Mouse (Mus musculus) kidney, postnatal 0 days (tissue): ENCODE measurements around the gene Gm20388. TPM values are rescaled to one million over a fixed set of nuclear protein-coding genes. Genes with fewer than 3 reads are reported as not detected.

Experiments
- ATAC-seq: fragments of 200-750 bp; cut with Nextera tagmentation; replicated peaks from 2 replicates; pipeline ENCODE4 v1.8.0; 2017; ENCODE audit warnings: low read depth, moderate number of reproducible peaks, moderate TSS enrichment, moderate library complexity; ENCODE audit not compliant: low FRiP score
- DNase-seq: peaks from one replicate; pipeline ENCODE4 v3.0.0-alpha.2; 2016; ENCODE audit warnings: low spot score
- H3K27ac ChIP-seq: fragments of 300-500 bp; sonication (generic); 2 replicates; pipeline ENCODE4 v1.5.1; 2014; ENCODE audit warnings: mild to moderate bottlenecking
- H3K27me3 ChIP-seq: fragments of 300-500 bp; sonication (generic); 2 replicates; pipeline ENCODE4 v1.6.1; 2014; ENCODE audit warnings: low read length, mixed read lengths; ENCODE audit not compliant: insufficient read depth
- H3K36me3 ChIP-seq: fragments of 300-500 bp; sonication (generic); 2 replicates; pipeline ENCODE4 v1.6.1; 2014; ENCODE audit warnings: low read length, mixed read lengths; ENCODE audit not compliant: insufficient read depth
- H3K4me1 ChIP-seq: fragments of 300-500 bp; sonication (generic); replicated peaks from 2 replicates; pipeline ENCODE4 v1.6.1; 2014; ENCODE audit warnings: antibody characterized with exemption, low read length, mixed read lengths; ENCODE audit not compliant: insufficient read depth
- H3K4me2 ChIP-seq: fragments of 300-500 bp; sonication (generic); 2 replicates; pipeline ENCODE4 v1.6.1; 2014; ENCODE audit warnings: mild to moderate bottlenecking, low read length, moderate library complexity, mixed read lengths
- H3K4me3 ChIP-seq: fragments of 300-500 bp; sonication (generic); replicated peaks from 2 replicates; pipeline ENCODE4 v1.5.1; 2014; ENCODE audit warnings: low read depth, low read length
- H3K9ac ChIP-seq: fragments of 300-500 bp; sonication (generic); 2 replicates; pipeline ENCODE4 v1.6.1; 2014; ENCODE audit warnings: low read depth, low read length
- H3K9me3 ChIP-seq: fragments of 300-500 bp; sonication (generic); replicated peaks from 2 replicates; pipeline ENCODE4 v1.6.1; 2016; ENCODE audit warnings: low read length, inconsistent platforms, mixed read lengths
- CTCF ChIP-seq: IDR thresholded peaks from 2 replicates; pipeline ENCODE4 v1.5.1; 2016; ENCODE audit warnings: antibody characterized with exemption, low read depth, mild to moderate bottlenecking, moderate library complexity
- WGBS: fragments of 180-500 bp; shearing (Covaris S2); extraction: QIAGEN DNeasy Blood & Tissue Kit; methylation state at CpG from one replicate; pipeline ENCODE4 v1.1.7; 2014; 5-methylcytosine and 5-hydroxymethylcytosine counted together
- polyA plus RNA-seq: library from polyadenylated mRNA; unstranded; fragments of >200 nt; fragmentation: Nextera tagmentation; extraction: Ambion mirVana; gene quantifications from 2 replicates; pipeline ENCODE4 v1.2.1, GENCODE M21; 2015

The Gm20388 gene
- polyA plus RNA-seq, 1 experiment from 2014 or later: not detected

DNA sequence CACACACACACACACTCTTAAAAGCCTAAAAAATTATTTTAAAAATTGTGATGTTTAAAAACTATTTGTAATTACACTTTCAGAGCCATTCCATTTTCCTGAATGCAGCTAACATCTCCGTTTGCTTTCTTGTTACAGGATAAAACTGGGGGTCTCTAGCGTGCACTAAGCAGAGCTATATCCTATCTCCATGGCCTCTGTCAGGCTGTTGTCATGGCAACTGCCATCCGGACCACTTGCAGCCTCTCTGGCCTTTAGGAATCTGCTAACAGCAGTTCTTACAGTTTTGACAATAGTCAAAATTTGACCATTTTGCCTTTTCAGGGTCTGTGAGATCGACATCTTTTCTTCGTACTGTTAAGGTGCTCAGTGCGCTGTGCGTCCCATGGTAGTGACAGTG is 3010.2 kb downstream of the Gm20388 start:
- Histone ChIP-seq H3K27ac (no peak overlapping the region), H3K27me3 (no peaks in the 10 kb centered on the region), H3K4me3 (no peak overlapping the region), H3K9ac (no peak overlapping the region), H3K36me3 (peaks cover under 1% of the 10 kb centered on the region; the same call in 1 of the 2 replicates), H3K4me2 (no peak overlapping the region), H3K4me1 (peaks cover 20% of the 10 kb centered on the region), H3K9me3 (no peaks in the 10 kb centered on the region)
- no peak for TF ChIP-seq CTCF
- WGBS: 70% methylated on average over 7 of the region's 7 CpGs
- DNase-seq (no peak), ATAC-seq (no peak)

DNA sequence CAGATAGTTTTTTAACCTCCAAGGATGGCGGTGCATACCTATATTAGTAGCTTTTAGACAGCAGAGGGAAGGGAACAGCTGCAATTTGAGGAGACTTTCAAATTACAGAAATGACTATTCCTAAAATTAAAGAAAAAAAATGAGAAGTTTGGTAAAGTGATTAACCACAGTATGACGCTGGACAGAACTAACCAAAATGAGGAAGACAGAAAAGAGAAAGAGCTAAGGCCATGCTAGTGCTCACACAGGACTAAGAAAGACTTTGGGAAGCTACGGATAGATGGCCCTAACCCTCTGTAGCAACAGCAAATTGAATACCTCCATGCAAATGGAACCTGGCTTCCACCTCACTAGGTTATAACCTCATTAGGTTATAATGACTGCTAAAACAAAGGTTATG is 3012.3 kb downstream of the Gm20388 start:
- Histone ChIP-seq H3K27ac (no peak overlapping the region), H3K36me3 (no peaks in the 10 kb centered on the region), H3K9ac (no peak overlapping the region), H3K27me3 (no peaks in the 10 kb centered on the region), H3K9me3 (no peaks in the 10 kb centered on the region), H3K4me1 (peaks cover 10% of the 10 kb centered on the region; the same call in 1 of the 2 replicates), H3K4me2 (no peak overlapping the region), H3K4me3 (no peak overlapping the region)
- TF ChIP-seq CTCF: no peak
- 82% methylated on average over 3 of the region's 3 CpGs for WGBS
- no peak for ATAC-seq
- no peak for DNase-seq

GRCm38 (mm10) chr8:122923431-122924090 is 3012.9 kb downstream of the Gm20388 start:
- H3K36me3 ChIP-seq: no peaks in the 10 kb centered on the region
- H3K4me1 ChIP-seq: 0 out of 2 replicates have a peak, but pooled peaks cover 5% of the 10 kb centered on the region
- DNase-seq: no peak
- 65% methylated on average over 7 of the region's 7 CpGs for WGBS
- H3K4me2 ChIP-seq: no peak overlapping the region
- H3K4me3 ChIP-seq: no peak overlapping the region
- H3K9ac ChIP-seq: no peak overlapping the region
- H3K27me3 ChIP-seq: no peaks in the 10 kb centered on the region
- TF ChIP-seq CTCF: no peak
- no peak for ATAC-seq
- H3K9me3 ChIP-seq: no peaks in the 10 kb centered on the region
- no peak overlapping the region for H3K27ac ChIP-seq

DNA sequence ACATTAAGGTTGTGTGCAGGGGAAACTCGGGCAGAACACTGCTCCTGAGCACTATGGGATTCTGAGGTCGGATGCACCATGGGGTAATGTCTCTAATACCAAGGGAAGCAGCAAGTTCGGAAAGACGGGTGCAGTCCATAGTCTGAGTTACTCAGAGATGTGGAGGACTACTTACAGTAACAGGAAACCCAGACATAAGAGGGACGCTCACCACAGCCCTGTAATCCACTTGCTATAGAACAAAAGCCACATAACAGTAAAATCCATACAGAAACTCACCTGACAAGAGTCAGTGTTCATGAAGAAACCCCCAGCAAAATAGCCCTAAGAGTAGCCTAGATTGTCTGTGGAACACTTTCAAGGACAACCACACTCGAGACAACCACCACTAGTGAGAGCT is 3013.4 kb downstream of the Gm20388 start:
- 64% methylated on average over 6 of the region's 6 CpGs for WGBS
- no peak for ATAC-seq
- Histone ChIP-seq H3K4me3 (no peak overlapping the region), H3K9ac (no peak overlapping the region), H3K27me3 (no peaks in the 10 kb centered on the region), H3K27ac (no peak overlapping the region), H3K4me1 (0 out of 2 replicates have a peak, but pooled peaks cover 5% of the 10 kb centered on the region), H3K4me2 (no peak overlapping the region), H3K9me3 (no peaks in the 10 kb centered on the region), H3K36me3 (no peaks in the 10 kb centered on the region)
- no peak for TF ChIP-seq CTCF
- DNase-seq: no peak

DNA sequence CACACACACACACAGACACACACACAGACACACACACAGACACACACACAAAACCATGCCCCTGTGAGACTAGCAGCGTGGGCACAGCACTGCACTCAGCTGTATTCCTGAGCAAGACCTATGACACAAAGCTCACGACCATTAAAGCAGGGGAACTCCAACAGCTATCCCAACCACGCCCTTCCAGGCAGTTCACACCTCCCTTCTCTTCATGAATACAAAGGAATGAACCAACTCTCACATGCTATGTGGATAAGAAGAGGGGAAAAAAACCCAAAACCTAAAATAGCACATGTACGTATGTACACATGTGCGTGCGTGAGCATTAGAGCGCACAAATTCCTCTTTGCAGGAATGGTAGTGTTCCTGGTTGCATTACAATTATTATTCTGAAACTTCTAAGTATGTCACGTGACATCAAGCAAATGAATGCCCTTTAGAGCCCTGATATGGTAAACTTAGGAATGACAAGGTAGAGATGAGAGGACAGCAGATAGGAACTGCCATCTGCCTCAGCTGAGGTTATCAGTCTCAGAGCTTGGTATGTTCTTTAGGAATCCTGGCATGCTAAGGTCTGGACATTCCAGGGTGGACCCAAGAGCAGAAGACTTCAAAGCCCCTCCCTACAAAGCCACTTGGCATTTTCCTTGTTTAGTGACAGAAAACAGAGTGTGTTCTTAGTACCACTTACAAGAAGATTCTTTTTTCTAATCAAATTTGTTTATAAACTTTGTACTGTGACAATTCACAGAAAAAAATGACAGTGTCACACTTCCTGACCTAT is 3015.5 kb downstream of the Gm20388 start:
- 81% methylated on average over 8 of the region's 8 CpGs for WGBS
- H3K4me1 ChIP-seq: 0 out of 2 replicates have a peak, but pooled peaks cover 5% of the 10 kb centered on the region

DNA sequence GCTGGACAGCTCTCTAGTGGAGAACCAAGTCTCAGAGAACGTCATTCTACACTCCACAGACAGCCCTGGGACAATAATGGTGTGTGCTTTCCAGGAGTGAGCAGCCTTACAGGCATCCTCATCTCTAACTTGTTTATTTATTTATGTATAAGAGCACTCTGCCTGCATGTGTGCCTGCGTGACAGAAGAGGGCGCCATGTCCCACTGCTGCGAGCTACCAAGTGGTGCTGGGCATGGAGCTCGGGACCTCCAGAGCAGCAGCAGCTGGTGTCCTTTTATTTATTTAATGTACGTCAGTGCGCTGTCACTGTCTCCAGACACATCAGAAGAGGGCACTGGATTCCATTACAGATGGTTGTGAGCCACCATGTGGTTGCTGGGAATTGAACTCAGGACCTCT is 3016.1 kb downstream of the Gm20388 start:
- TF ChIP-seq CTCF: peak; percentile 50
- H3K9me3 ChIP-seq: no peaks in the 10 kb centered on the region
- ATAC-seq (no peak), DNase-seq (no peak)
- WGBS: 83% methylated on average over 7 of the region's 7 CpGs
- no peak overlapping the region for H3K9ac ChIP-seq
- no peaks in the 10 kb centered on the region for H3K36me3 ChIP-seq
- H3K27ac ChIP-seq: no peak overlapping the region
- 0 out of 2 replicates have a peak, but pooled peaks cover 5% of the 10 kb centered on the region for H3K4me1 ChIP-seq
- H3K27me3 ChIP-seq: no peaks in the 10 kb centered on the region
- H3K4me2 ChIP-seq: no peak overlapping the region
- no peak overlapping the region for H3K4me3 ChIP-seq

More for the DNA sequence above, 3015.5 kb downstream of the Gm20388 start:
- DNase-seq (no peak), ATAC-seq (no peak)
- no peak overlapping the region for H3K4me3 ChIP-seq
- H3K27ac ChIP-seq: no peak overlapping the region
- no peak overlapping the region for H3K9ac ChIP-seq
- H3K4me2 ChIP-seq: no peak overlapping the region
- no peaks in the 10 kb centered on the region for H3K36me3 ChIP-seq
- no peaks in the 10 kb centered on the region for H3K27me3 ChIP-seq
- no peak for TF ChIP-seq CTCF
- H3K9me3 ChIP-seq: no peaks in the 10 kb centered on the region
